ENCODE assay signal across 8 mouse cellular contexts in the genomic region with DNA sequence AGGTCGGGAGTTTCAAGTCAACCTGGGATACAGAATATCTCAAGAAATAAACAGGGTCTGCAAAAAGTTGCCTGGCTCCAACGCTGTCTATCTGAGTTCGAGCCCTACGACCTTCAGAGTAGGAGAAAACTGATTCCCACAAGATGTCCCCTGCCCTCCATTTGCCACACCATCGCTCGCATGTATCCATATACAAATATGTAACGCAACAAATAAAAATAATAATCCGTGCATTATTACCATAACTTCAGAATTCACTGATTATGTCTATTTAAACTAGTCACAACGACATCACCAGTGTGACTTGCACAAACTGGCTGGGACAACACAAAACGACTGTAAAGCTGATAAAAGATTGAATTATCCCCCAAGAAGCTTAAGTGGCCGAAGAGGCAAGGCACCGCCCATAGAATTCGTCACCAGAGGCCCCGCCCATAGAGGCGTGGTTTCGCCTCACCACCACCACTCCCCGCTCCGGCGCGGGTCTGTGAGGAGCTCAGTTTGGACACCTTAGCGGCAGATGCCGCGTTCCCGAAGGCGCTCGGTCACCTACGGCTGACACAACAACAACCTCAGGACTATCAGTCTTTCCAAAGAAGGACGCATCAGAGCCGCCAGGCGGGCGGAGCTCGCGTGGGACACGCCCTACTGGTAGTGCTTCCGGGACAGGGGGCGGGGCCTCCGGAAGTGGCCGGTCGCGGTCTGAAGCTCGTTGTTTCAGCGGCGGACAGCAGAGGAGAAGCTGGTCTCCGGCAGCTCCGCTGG. TPM values are rescaled to one million over a fixed set of nuclear protein-coding genes. Genes with fewer than 3 reads are reported as not detected.
A peak's percentile ranks its signal among the peaks of the same experiment; 100 is the strongest.
DNase-seq lines count a peak whose midpoint lies in the region; ATAC-seq and TF ChIP-seq lines count a peak whose summit lies in the region.

Ctr9 (plus strand) TSS at position 671 of the 765 bp plus-strand sequence.

- peaks cover 7% of the 10 kb centered on the region for H3K4me1 ChIP-seq in embryonic facial prominence, embryonic 14.5 days (ENCODE audit: control insufficient read depth, insufficient read depth, low read length)
- peaks cover 9% of the 10 kb centered on the region; the same call in 1 of the 2 replicates for H3K4me1 ChIP-seq in limb, embryonic 14.5 days (ENCODE audit: control insufficient read depth, insufficient read depth, low read length)
- peaks cover 5% of the 10 kb centered on the region; the same call in 1 of the 2 replicates for H3K4me1 ChIP-seq in midbrain, postnatal 0 days (ENCODE audit: insufficient read depth, low read length)

- peak within 1 kb of the TSS; percentile 87 for H3K27ac ChIP-seq in embryonic facial prominence, embryonic 14.5 days (replicated peaks; ENCODE audit: low read depth, low read length)
- H3K27ac ChIP-seq in limb, embryonic 14.5 days (replicated peaks; ENCODE audit: low read depth, low read length), result peak within 1 kb of the TSS; percentile 86
- peak within 1 kb of the TSS; percentile 94 for H3K27ac ChIP-seq in midbrain, postnatal 0 days (ENCODE audit: low read depth, low read length)

- TF ChIP-seq POLR2A in limb, embryonic 14.5 days (IDR thresholded peaks at IDR 0.05; ENCODE audit: borderline replicate concordance, extremely low read depth, insufficient read depth, insufficient read length), result peak; percentile 81; the same call in 1 of the 2 replicates

- H3K4me3 ChIP-seq in embryonic facial prominence, embryonic 14.5 days (ENCODE audit: low read depth, low read length), result peak within 1 kb of the TSS; percentile 73
- H3K4me3 ChIP-seq in limb, embryonic 14.5 days (replicated peaks; ENCODE audit: low read length), result peak within 1 kb of the TSS; percentile 92
- peak within 1 kb of the TSS; percentile 59 for H3K4me3 ChIP-seq in midbrain, postnatal 0 days (ENCODE audit: low read depth, low read length)

- peak; percentile 87 for DNase-seq in 3T3-L1 (ENCODE audit: low read depth, low spot score)
- DNase-seq in adrenal gland, postnatal 4 days (ENCODE audit: low spot score in 2 of 2), result peak; percentile 89 to 96
- peak; percentile 93 for DNase-seq in embryonic facial prominence, embryonic 14.5 days (ENCODE audit: low spot score)
- DNase-seq in heart, adult 8-10 months (ENCODE audit: low spot score), result peak; percentile 95
- peak; percentile 96 for DNase-seq in kidney, adult 9 months
- DNase-seq in limb, embryonic 14.5 days (ENCODE audit: low spot score), result peak; percentile 92
- peak; percentile 94 for DNase-seq in midbrain, postnatal 0 days (ENCODE audit: low spot score)
- peak; percentile 88 to 91 for DNase-seq in spleen, postnatal 14 days (ENCODE audit: low spot score in 2 of 2)

- no peak for TF ChIP-seq CTCF in midbrain, postnatal 0 days (IDR thresholded peaks at IDR 0.05)

- no peaks in the 10 kb centered on the region for H3K27me3 ChIP-seq in embryonic facial prominence, embryonic 14.5 days (replicated peaks; ENCODE audit: control insufficient read depth, insufficient read depth, low read length)
- H3K27me3 ChIP-seq in limb, embryonic 14.5 days (ENCODE audit: control insufficient read depth, insufficient read depth, low read length), result no peaks in the 10 kb centered on the region
- no peaks in the 10 kb centered on the region for H3K27me3 ChIP-seq in midbrain, postnatal 0 days (ENCODE audit: insufficient read depth, low read length)

- WGBS in embryonic facial prominence, embryonic 14.5 days, result 7% methylated on average over 42 of the region's 45 CpGs
- WGBS in limb, embryonic 14.5 days, result 5% methylated on average over 45 of the region's 45 CpGs
- 5% methylated on average over 45 of the region's 45 CpGs for WGBS in midbrain, postnatal 0 days

- ATAC-seq in embryonic facial prominence, embryonic 14.5 days (ENCODE audit: low read depth), result peak; percentile 95
- ATAC-seq in limb, embryonic 14.5 days (ENCODE audit: low FRiP score, low read depth), result peak; percentile 97
- ATAC-seq in midbrain, postnatal 0 days (ENCODE audit: low FRiP score), result peak; percentile 97

- peaks cover 29% of the 10 kb centered on the region for H3K36me3 ChIP-seq in embryonic facial prominence, embryonic 14.5 days (ENCODE audit: control insufficient read depth, insufficient read depth, low read length)
- peaks cover 17% of the 10 kb centered on the region for H3K36me3 ChIP-seq in limb, embryonic 14.5 days (ENCODE audit: control insufficient read depth, insufficient read depth, low read length)
- H3K36me3 ChIP-seq in midbrain, postnatal 0 days (ENCODE audit: insufficient read depth, low read length), result peaks cover 3% of the 10 kb centered on the region; the same call in 1 of the 2 replicates

- H3K9ac ChIP-seq in embryonic facial prominence, embryonic 14.5 days (ENCODE audit: low read depth, low read length), result peak within 1 kb of the TSS; percentile 76
- H3K9ac ChIP-seq in limb, embryonic 14.5 days (ENCODE audit: low read depth, low read length, severe bottlenecking), result peak within 1 kb of the TSS; percentile 78
- peak within 1 kb of the TSS; percentile 73 for H3K9ac ChIP-seq in midbrain, postnatal 0 days (replicated peaks; ENCODE audit: low read length, poor library complexity, severe bottlenecking)

- no peaks in the 10 kb centered on the region for H3K9me3 ChIP-seq in embryonic facial prominence, embryonic 14.5 days (ENCODE audit: control insufficient read depth, low read length)
- no peaks in the 10 kb centered on the region for H3K9me3 ChIP-seq in limb, embryonic 14.5 days (ENCODE audit: control insufficient read depth, low read length)
- H3K9me3 ChIP-seq in midbrain, postnatal 0 days (ENCODE audit: low read length), result no peaks in the 10 kb centered on the region

- peak within 1 kb of the TSS; percentile 68 for H3K4me2 ChIP-seq in embryonic facial prominence, embryonic 14.5 days (ENCODE audit: low read depth, low read length)
- H3K4me2 ChIP-seq in limb, embryonic 14.5 days (replicated peaks; ENCODE audit: low read depth, low read length, severe bottlenecking), result peak within 1 kb of the TSS; percentile 77
- H3K4me2 ChIP-seq in midbrain, postnatal 0 days (ENCODE audit: low read depth, low read length, poor library complexity, severe bottlenecking), result peak within 1 kb of the TSS; percentile 64

RNA-seq across cellular contexts. Expression of gene Ctr9, which starts in this region (rescaled TPM):
- 10 to 100 TPM; 60.1 to 63.2 TPM for total RNA-seq in adrenal gland, postnatal 4 days (2021)
- polyA plus RNA-seq in embryonic facial prominence, embryonic 14.5 days (2014; fragmentation: Nextera tagmentation; extraction: Ambion mirVana), result 59.4 and 62.7 TPM in 2 replicates
- total RNA-seq in heart, adult 8-10 months (2022), result 10 to 100 TPM; 11.3 to 18.2 (median 12.9) TPM
- 29.8 and 36.0 TPM in 2 replicates for polyA plus RNA-seq in limb, embryonic 14.5 days (2012; rRNA removed)
- polyA plus RNA-seq in limb, embryonic 14.5 days (2014; fragmentation: Nextera tagmentation; extraction: Ambion mirVana), result 57.6 and 67.0 TPM in 2 replicates
- total RNA-seq in midbrain, postnatal 0 days (2014; rRNA removed), result 38.7 and 50.3 TPM in 2 replicates
- polyA plus RNA-seq in midbrain, postnatal 0 days (2015; fragmentation: Nextera tagmentation; extraction: Ambion mirVana), result 59.5 and 63.3 TPM in 2 replicates

Comparison
In these comparisons a context has a peak if more than half of its experiments do, and no peak if none do; other contexts are left out.
1. Peak in every context shown above with its lines: DNase-seq, ATAC-seq, H3K4me3 ChIP-seq and H3K27ac ChIP-seq.